Mouse (Mus musculus) limb, embryonic 10.5 days (tissue): ENCODE data around the gene Tgif2. TPM values are rescaled to one million over a fixed set of nuclear protein-coding genes. Genes with fewer than 3 reads are reported as not detected.
"Not testable (repeated sequence)": the region's sequence is repeated elsewhere in the genome, so short reads cannot be mapped to it uniquely, and the experiment has no call there.

Experiments
- DNase-seq: peaks from one replicate; pipeline ENCODE4 v3.0.0-alpha.2; 2017; ENCODE audit warnings: low spot score
- H3K27ac ChIP-seq: fragments of 300-500 bp; sonication (generic); 2 replicates; pipeline ENCODE4 v1.5.1; 2016; ENCODE audit warnings: mild to moderate bottlenecking
- H3K27me3 ChIP-seq: fragments of 300-500 bp; sonication (generic); 2 replicates; pipeline ENCODE4 v1.6.1; 2016; ENCODE audit warnings: low read depth, mild to moderate bottlenecking; ENCODE audit not compliant: poor library complexity, severe bottlenecking
- H3K36me3 ChIP-seq: fragments of 300-500 bp; sonication (generic); 2 replicates; pipeline ENCODE4 v1.6.1; 2016; ENCODE audit warnings: mild to moderate bottlenecking, moderate library complexity
- H3K4me1 ChIP-seq: fragments of 300-500 bp; sonication (generic); 2 replicates; pipeline ENCODE4 v1.6.1; 2016
- H3K4me3 ChIP-seq: fragments of 300-500 bp; sonication (generic); 2 replicates; pipeline ENCODE4 v1.5.1; 2016; ENCODE audit warnings: mild to moderate bottlenecking, moderate library complexity
- H3K9me3 ChIP-seq: fragments of 300-500 bp; sonication (generic); replicated peaks from 2 replicates; pipeline ENCODE4 v1.6.1; 2016; ENCODE audit warnings: mild to moderate bottlenecking
- WGBS: fragments of 180-500 bp; shearing (Covaris S2); methylation state at CpG from one replicate; pipeline ENCODE4 v1.1.7; 2016; 5-methylcytosine and 5-hydroxymethylcytosine counted together
- polyA plus RNA-seq: library from polyadenylated mRNA; unstranded; fragments of >200 nt; fragmentation: Nextera tagmentation; extraction: Ambion mirVana; gene quantifications from 2 replicates; pipeline ENCODE4 v1.2.1, GENCODE M21; 2016

Gene Tgif2
- polyA plus RNA-seq, 1 experiment from 2014 or later: 104 TPM

GRCm38 (mm10) chr2:156869554-156869953 lies 29.7 kb downstream of the Tgif2 start:
- Histone ChIP-seq H3K9me3 (no peaks in the 10 kb centered on the region), H3K36me3 (peaks cover 98% of the 10 kb centered on the region), H3K27ac (no peak overlapping the region), H3K4me1 (no peaks in the 10 kb centered on the region), H3K27me3 (no peaks in the 10 kb centered on the region), H3K4me3 (no peak overlapping the region)
- DNase-seq: no peak
- WGBS: 92% methylated on average over 7 of the region's 7 CpGs

- DNase-seq: no peak
Measured at GRCm38 (mm10) chr2:156870519-156870918, 30.7 kb downstream of the Tgif2 start.

GRCm38 (mm10) chr2:156873629-156874028 lies 33.8 kb downstream of the Tgif2 start:
- peak; percentile 76 for DNase-seq
- peaks cover 73% of the 10 kb centered on the region for H3K36me3 ChIP-seq
- 40% methylated on average over 5 of the region's 5 CpGs for WGBS

More at GRCm38 (mm10) chr2:156870519-156870918, 30.7 kb downstream of the Tgif2 start:
- no peak overlapping the region for H3K4me3 ChIP-seq
- H3K27me3 ChIP-seq: no peaks in the 10 kb centered on the region
- 82% methylated on average over 6 of the region's 6 CpGs for WGBS
- no peak overlapping the region for H3K27ac ChIP-seq
- H3K4me1 ChIP-seq: no peaks in the 10 kb centered on the region
- H3K36me3 ChIP-seq: peaks cover 100% of the 10 kb centered on the region
- no peaks in the 10 kb centered on the region for H3K9me3 ChIP-seq

GRCm38 (mm10) chr2:156874047-156874759 lies 34.4 kb downstream of the Tgif2 start:
- no peak overlapping the region for H3K4me3 ChIP-seq
- no peak for DNase-seq
- no peaks in the 10 kb centered on the region for H3K27me3 ChIP-seq
- H3K27ac ChIP-seq: no peak overlapping the region
- H3K36me3 ChIP-seq: peaks cover 68% of the 10 kb centered on the region
- H3K4me1 ChIP-seq: peaks cover 4% of the 10 kb centered on the region
- WGBS: 93% methylated on average over 8 of the region's 8 CpGs
- no peaks in the 10 kb centered on the region for H3K9me3 ChIP-seq

More at GRCm38 (mm10) chr2:156873629-156874028, 33.8 kb downstream of the Tgif2 start:
- H3K27ac ChIP-seq: no peak overlapping the region
- peaks cover 4% of the 10 kb centered on the region for H3K4me1 ChIP-seq
- no peaks in the 10 kb centered on the region for H3K9me3 ChIP-seq
- no peak overlapping the region for H3K4me3 ChIP-seq
- no peaks in the 10 kb centered on the region for H3K27me3 ChIP-seq

- no peak for DNase-seq
- Histone ChIP-seq H3K36me3 (peaks cover 60% of the 10 kb centered on the region), H3K27ac (no peak overlapping the region), H3K27me3 (no peaks in the 10 kb centered on the region), H3K9me3 (no peaks in the 10 kb centered on the region), H3K4me3 (no peak overlapping the region), H3K4me1 (peaks cover 4% of the 10 kb centered on the region)
- 96% methylated on average over 4 of the region's 4 CpGs for WGBS
Measured at GRCm38 (mm10) chr2:156874760-156875510, 35.1 kb downstream of the Tgif2 start.

GRCm38 (mm10) chr2:156877726-156878125 lies 37.9 kb downstream of the Tgif2 start:
- DNase-seq: no peak
- peaks cover 4% of the 10 kb centered on the region for H3K4me1 ChIP-seq
- H3K27me3 ChIP-seq: no peaks in the 10 kb centered on the region
- 67% methylated on average over 9 of the region's 9 CpGs for WGBS
- H3K27ac ChIP-seq: no peak overlapping the region
- H3K9me3 ChIP-seq: no peaks in the 10 kb centered on the region
- H3K36me3 ChIP-seq: peaks cover 32% of the 10 kb centered on the region
- H3K4me3 ChIP-seq: no peak overlapping the region

GRCm38 (mm10) chr2:156879541-156879940 lies 39.7 kb downstream of the Tgif2 start:
- 89% methylated on average over 3 of the region's 3 CpGs for WGBS
- H3K27ac ChIP-seq: no peak overlapping the region

GRCm38 (mm10) chr2:156882431-156883001 lies 42.7 kb downstream of the Tgif2 start:
- H3K36me3 ChIP-seq: no peaks in the 10 kb centered on the region
- DNase-seq: no peak
- H3K4me3 ChIP-seq: no peak overlapping the region
- no peaks in the 10 kb centered on the region for H3K9me3 ChIP-seq
- 41% methylated on average over 10 of the region's 10 CpGs for WGBS
- H3K4me1 ChIP-seq: peaks cover 22% of the 10 kb centered on the region
- H3K27me3 ChIP-seq: no peaks in the 10 kb centered on the region
- H3K27ac ChIP-seq: no peak overlapping the region

More at GRCm38 (mm10) chr2:156879541-156879940, 39.7 kb downstream of the Tgif2 start:
- Histone ChIP-seq H3K27me3 (no peaks in the 10 kb centered on the region), H3K4me1 (peaks cover 4% of the 10 kb centered on the region), H3K9me3 (no peaks in the 10 kb centered on the region), H3K4me3 (no peak overlapping the region), H3K36me3 (peaks cover 14% of the 10 kb centered on the region)
- DNase-seq: no peak

- Histone ChIP-seq H3K27ac (no peak overlapping the region), H3K27me3 (no peaks in the 10 kb centered on the region), H3K36me3 (no peaks in the 10 kb centered on the region), H3K4me1 (peaks cover 18% of the 10 kb centered on the region), H3K4me3 (no peak overlapping the region), H3K9me3 (no peaks in the 10 kb centered on the region)
- 90% methylated on average over 10 of the region's 10 CpGs for WGBS
- no peak for DNase-seq
Measured at GRCm38 (mm10) chr2:156884396-156885211, 44.8 kb downstream of the Tgif2 start.

GRCm38 (mm10) chr2:156885666-156886065 lies 45.9 kb downstream of the Tgif2 start:
- WGBS: 63% methylated on average over 2 of the region's 2 CpGs
- not testable (repeated sequence) for H3K4me3 ChIP-seq

GRCm38 (mm10) chr2:156886084-156886631 lies 46.4 kb downstream of the Tgif2 start:
- Histone ChIP-seq H3K4me1 (peaks cover 18% of the 10 kb centered on the region), H3K36me3 (no peaks in the 10 kb centered on the region), H3K9me3 (no peaks in the 10 kb centered on the region), H3K27ac (no peak overlapping the region), H3K27me3 (no peaks in the 10 kb centered on the region), H3K4me3 (no peak overlapping the region)
- DNase-seq: no peak
- WGBS: 80% methylated on average over 10 of the region's 10 CpGs

More at GRCm38 (mm10) chr2:156885666-156886065, 45.9 kb downstream of the Tgif2 start:
- not testable (repeated sequence) for H3K36me3 ChIP-seq, H3K27ac ChIP-seq, DNase-seq, H3K9me3 ChIP-seq, H3K27me3 ChIP-seq
- peaks cover 18% of the 10 kb centered on the region for H3K4me1 ChIP-seq

- Histone ChIP-seq H3K4me3 (no peak within 1 kb of the TSS), H3K27me3 (no peaks in the 10 kb centered on the region), H3K4me1 (peaks cover 19% of the 10 kb centered on the region), H3K36me3 (no peaks in the 10 kb centered on the region), H3K9me3 (no peaks in the 10 kb centered on the region), H3K27ac (peak within 1 kb of the TSS; percentile 33; the same call in 1 of the 2 replicates)
- DNase-seq: no peak
- WGBS: 67% methylated on average over 6 of the region's 6 CpGs
Measured at GRCm38 (mm10) chr2:156887017-156887416, 47.2 kb downstream of the Tgif2 start, which contains the start of gene Sla2. Gene Sla2, minus strand, starts transcription at chr2:156887192.
